8 mouse cellular contexts compared by ENCODE assay signal in the genomic region with DNA sequence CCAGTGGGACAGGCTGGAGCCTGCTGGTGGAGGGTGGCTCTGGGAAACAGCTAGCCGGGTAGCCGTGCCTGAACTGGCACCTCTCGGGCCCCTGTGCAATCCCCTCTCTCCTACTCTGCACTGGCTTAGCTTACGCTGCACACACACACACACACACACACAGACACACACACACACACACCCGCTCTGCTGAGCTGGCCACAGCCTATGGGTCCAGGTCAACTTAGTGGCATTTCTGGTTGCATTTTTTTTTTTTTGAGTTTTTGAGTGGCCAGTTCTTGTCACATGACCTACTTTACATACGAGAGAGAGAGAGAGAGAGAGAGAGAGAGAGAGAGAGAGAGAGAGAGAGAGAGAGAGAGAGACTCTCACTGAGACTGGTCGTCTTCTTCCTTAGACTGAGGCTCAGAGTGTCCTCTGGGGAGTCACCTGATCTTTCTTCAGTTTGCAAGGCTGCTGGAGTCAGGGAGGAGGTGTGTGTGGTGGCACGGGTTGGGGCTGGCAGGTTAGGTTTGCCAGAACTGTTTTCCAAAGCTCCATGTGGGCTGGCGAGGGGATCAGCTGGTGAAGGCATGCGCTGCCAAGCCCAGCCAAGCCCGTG. TPM values are rescaled to one million over a fixed set of nuclear protein-coding genes. Genes with fewer than 3 reads are reported as not detected.
DNase-seq lines count a peak whose midpoint lies in the region; ATAC-seq and TF ChIP-seq lines count a peak whose summit lies in the region.

No protein-coding gene starts in this region.

- TF ChIP-seq POLR2A in cerebellum, adult 2 months (IDR thresholded peaks at IDR 0.05; ENCODE audit: borderline replicate concordance, insufficient read depth, low read length): no peak; the same call in 1 of the 2 replicates

- peaks cover 45% of the 10 kb centered on the region for H3K4me1 ChIP-seq in cerebellum, adult 2 months (ENCODE audit: control insufficient read depth, insufficient read depth, low read length)
- H3K4me1 ChIP-seq in heart, embryonic 15.5 days (replicated peaks): peaks cover 84% of the 10 kb centered on the region
- peaks cover 85% of the 10 kb centered on the region for H3K4me1 ChIP-seq in neural tube, embryonic 13.5 days (replicated peaks)

- H3K4me2 ChIP-seq in heart, embryonic 15.5 days: peak overlapping the region; percentile 36
- peak overlapping the region; percentile 26; the same call in 1 of the 2 replicates for H3K4me2 ChIP-seq in neural tube, embryonic 13.5 days

- H3K4me3 ChIP-seq in cerebellum, adult 2 months (replicated peaks; ENCODE audit: insufficient read depth, low read depth, low read length): peak overlapping the region; percentile 48
- H3K4me3 ChIP-seq in heart, embryonic 15.5 days: no peak overlapping the region
- H3K4me3 ChIP-seq in neural tube, embryonic 13.5 days: 0 out of 2 replicates have a peak overlapping the region, but pooled peaks have one; percentile 0

- H3K27me3 ChIP-seq in cerebellum, adult 2 months (ENCODE audit: control insufficient read depth, insufficient read depth, low read length): no peaks in the 10 kb centered on the region
- no peaks in the 10 kb centered on the region for H3K27me3 ChIP-seq in heart, embryonic 15.5 days
- H3K27me3 ChIP-seq in neural tube, embryonic 13.5 days: no peaks in the 10 kb centered on the region

- no peaks in the 10 kb centered on the region for H3K9me3 ChIP-seq in heart, embryonic 15.5 days (replicated peaks)
- no peaks in the 10 kb centered on the region for H3K9me3 ChIP-seq in neural tube, embryonic 13.5 days

- H3K9ac ChIP-seq in heart, embryonic 15.5 days: no peak overlapping the region
- peak overlapping the region; percentile 49 for H3K9ac ChIP-seq in neural tube, embryonic 13.5 days

- intact Hi-C loops in left cerebral cortex, postnatal 4 days (cut with DNase I): loop anchor here (5.0 kb wide), 1 partner anchor 53 kb away; no protein-coding TSS in a partner anchor

- no peak for TF ChIP-seq CTCF in cerebellum, adult 2 months (IDR thresholded peaks at IDR 0.05; ENCODE audit: borderline replicate concordance, insufficient read depth, low read depth, low read length)

- H3K27ac ChIP-seq in cerebellum, adult 2 months (ENCODE audit: insufficient read depth, low read length): peak overlapping the region; percentile 98
- peak overlapping the region; percentile 80 for H3K27ac ChIP-seq in heart, embryonic 15.5 days
- H3K27ac ChIP-seq in neural tube, embryonic 13.5 days (replicated peaks): peak overlapping the region; percentile 15

- H3K36me3 ChIP-seq in heart, embryonic 15.5 days: peaks cover 3% of the 10 kb centered on the region; the same call in 1 of the 2 replicates
- peaks cover 15% of the 10 kb centered on the region for H3K36me3 ChIP-seq in neural tube, embryonic 13.5 days

- DNase-seq in left cerebral cortex, postnatal 4 days: peak; percentile 72
- no peak for DNase-seq in left cerebral cortex, adult 18-20 months (ENCODE audit: low spot score in 2 of 2)
- peak; percentile 91 to 96 for DNase-seq in cerebellum, adult 2 months
- DNase-seq in thymus, postnatal 36 days: no peak
- no peak for DNase-seq in natural killer cell, adult 2 months (ENCODE audit: low spot score in 2 of 2)
- DNase-seq in B cell, adult 2 months: no peak

- WGBS in cerebellum, adult 2 months: 8% methylated on average over 11 of the region's 11 CpGs
- 34% methylated on average over 11 of the region's 11 CpGs for WGBS in heart, embryonic 15.5 days
- WGBS in neural tube, embryonic 13.5 days: 42% methylated on average over 11 of the region's 11 CpGs

- ATAC-seq in heart, embryonic 15.5 days (replicated peaks; ENCODE audit: insufficient number of reproducible peaks, insufficient read depth, low FRiP score, low read depth): no peak
- no peak for ATAC-seq in neural tube, embryonic 13.5 days (ENCODE audit: low read depth)

RNA-seq across cellular contexts. Expression of gene Sec14l1, which starts 3.9 kb away (rescaled TPM):
- 100 to 1,000 TPM; 127 to 130 TPM for total RNA-seq in left cerebral cortex, postnatal 4 days (2021)
- total RNA-seq in left cerebral cortex, adult 18-20 months (2021): 100 to 1,000 TPM; 203 to 219 TPM
- 124 and 137 TPM in 2 replicates for polyA plus RNA-seq in cerebellum, adult 2 months (2012; rRNA removed)
- 42.1 and 48.8 TPM in 2 replicates for polyA plus RNA-seq in heart, embryonic 15.5 days (2015; fragmentation: Nextera tagmentation; extraction: Ambion mirVana)
- polyA plus RNA-seq in neural tube, embryonic 13.5 days (2015; fragmentation: Nextera tagmentation; extraction: Ambion mirVana): 57.6 and 67.0 TPM in 2 replicates

Comparison
In these comparisons a context has a peak if more than half of its experiments do, and no peak if none do; other contexts are left out.
1. DNase-seq: peak in left cerebral cortex, postnatal 4 days (single experiment) and cerebellum, adult 2 months (2 of 2); none in left cerebral cortex, adult 18-20 months (0 of 2), thymus, postnatal 36 days (0 of 2), natural killer cell, adult 2 months (0 of 2) and B cell, adult 2 months (0 of 2).
2. H3K27ac ChIP-seq: peak in every context shown above with its lines; median percentile 98 in cerebellum, adult 2 months; 80 in heart, embryonic 15.5 days; 15 in neural tube, embryonic 13.5 days.